Mouse (Mus musculus) intestine, embryonic 16.5 days (tissue): ENCODE measurements around the gene Cpsf4l. TPM values are rescaled to one million over a fixed set of nuclear protein-coding genes. Genes with fewer than 3 reads are reported as not detected.

Source experiments
- polyA plus RNA-seq: library from polyadenylated mRNA; unstranded; fragments of >200 nt; fragmentation: Nextera tagmentation; extraction: Ambion mirVana; gene quantifications from 2 replicates; pipeline ENCODE4 v1.2.1, GENCODE M21; 2015

Gene Cpsf4l
- polyA plus RNA-seq, 1 experiment from 2014 or later, result 0.12 TPM

Other genes starting within 250 kb of the Cpsf4l start
- gene Sstr2, start 90.7 kb downstream of the Cpsf4l start, polyA plus RNA-seq, result 0.62 and 1.3 TPM in 2 replicates
- gene Cog1, start 60.8 kb downstream of the Cpsf4l start, polyA plus RNA-seq, result 24.9 and 25.0 TPM in 2 replicates
- 52.8 and 56.5 TPM in 2 replicates for gene Slc39a11, start 59.9 kb downstream of the Cpsf4l start, polyA plus RNA-seq
- gene Fam104a, start 25.9 kb downstream of the Cpsf4l start, polyA plus RNA-seq, result 40.5 and 41.7 TPM in 2 replicates
- 13.8 and 14.5 TPM in 2 replicates for gene D11Wsu47e, start 25.6 kb downstream of the Cpsf4l start, polyA plus RNA-seq
- gene Cdc42ep4, start 41.9 kb upstream of the Cpsf4l start, polyA plus RNA-seq, result 59.0 and 60.3 TPM in 2 replicates